Mouse (Mus musculus) heart, postnatal 0 days (tissue): ENCODE results near the gene Hbq1b.

Source experiments
- CTCF ChIP-seq: IDR thresholded peaks from 2 replicates; pipeline ENCODE4 v1.5.1; 2016; ENCODE audit warnings: antibody characterized with exemption, control low read depth, low read depth
- EP300 ChIP-seq: IDR thresholded peaks from 2 replicates; pipeline ENCODE4 v1.6.1; 2016; ENCODE audit warnings: antibody characterized with exemption, low read depth

GRCm38 (mm10) chr11:32238093-32238860 is 48.5 kb upstream of the Hbq1b start:
- no peak for TF ChIP-seq EP300
- peak; percentile 98 for TF ChIP-seq CTCF
